Mouse (Mus musculus): ENCODE measurements around the gene Ccdc167.
"Not testable (repeated sequence)": the region's sequence is repeated elsewhere in the genome, so short reads cannot be mapped to it uniquely, and the experiment has no call there.

The Ccdc167 gene

DNA sequence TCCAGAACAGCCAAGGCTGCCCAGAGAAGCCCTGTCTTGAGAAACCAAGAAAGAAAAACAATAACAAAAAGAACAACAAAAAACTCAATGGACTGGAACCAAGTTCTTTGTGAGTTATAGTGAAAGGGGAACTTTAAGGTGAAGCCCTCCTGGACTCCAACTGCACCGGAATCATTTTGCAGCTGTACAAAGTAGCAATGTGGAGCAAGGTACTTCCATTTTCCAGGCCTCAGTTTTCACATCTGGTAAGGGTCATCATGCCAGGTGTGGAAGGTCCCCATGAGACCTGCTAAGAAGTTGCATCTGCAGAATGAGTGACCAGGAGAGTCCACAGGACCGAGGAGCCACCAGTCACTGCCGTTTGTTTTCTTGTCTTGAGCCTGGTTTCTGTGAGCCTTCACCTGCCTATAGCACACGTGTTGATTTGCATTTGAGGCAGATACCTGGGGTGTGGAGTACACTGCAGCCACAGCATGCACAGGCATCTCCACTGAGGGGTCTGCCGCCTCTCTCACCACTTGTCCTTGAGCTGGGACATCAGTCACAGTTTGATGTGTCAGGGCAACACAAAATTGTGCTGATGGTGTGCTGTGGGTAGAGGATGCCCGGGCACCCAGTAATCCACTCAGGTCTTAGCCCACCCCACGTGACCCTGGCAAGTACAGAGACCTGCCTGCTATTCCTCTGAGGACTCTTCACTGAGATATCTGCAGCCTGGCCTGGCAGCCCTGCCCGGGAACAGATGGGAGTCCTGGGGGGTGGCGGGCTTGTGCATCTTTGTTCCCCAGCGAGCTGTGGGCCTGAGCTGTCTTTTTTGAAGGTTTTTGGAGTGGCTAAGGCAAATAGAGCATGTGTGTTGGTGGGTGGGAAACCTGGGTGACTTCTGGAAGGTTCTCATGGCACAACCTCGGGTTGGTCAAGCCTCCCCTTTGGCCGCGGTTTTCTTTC, 3.1 kb upstream of the Ccdc167 start:
- DNase-seq (ENCODE audit: low spot score in 2 of 2), result no peak

DNA sequence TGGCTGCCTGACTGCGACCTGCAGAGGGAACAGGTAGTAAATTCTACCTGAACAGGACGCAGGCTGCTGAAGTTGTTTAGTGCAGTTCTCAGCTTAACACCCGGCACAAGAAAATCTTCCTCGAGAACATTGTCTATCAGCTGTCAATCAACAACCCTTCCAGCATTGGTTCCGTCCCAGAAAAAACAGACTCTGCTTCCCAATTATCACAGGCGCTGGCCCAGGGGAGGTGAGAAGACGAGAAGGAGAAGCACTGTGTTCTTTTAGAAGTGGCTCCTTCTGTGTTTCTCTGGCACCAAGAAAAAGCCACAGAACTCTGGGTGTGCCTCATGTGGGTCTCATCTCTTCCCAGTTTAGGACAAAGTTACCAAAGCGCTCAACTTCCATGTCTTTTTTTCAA, 1.8 kb upstream of the Ccdc167 start:
- no peak for DNase-seq (ENCODE audit: low spot score in 2 of 2)

DNA sequence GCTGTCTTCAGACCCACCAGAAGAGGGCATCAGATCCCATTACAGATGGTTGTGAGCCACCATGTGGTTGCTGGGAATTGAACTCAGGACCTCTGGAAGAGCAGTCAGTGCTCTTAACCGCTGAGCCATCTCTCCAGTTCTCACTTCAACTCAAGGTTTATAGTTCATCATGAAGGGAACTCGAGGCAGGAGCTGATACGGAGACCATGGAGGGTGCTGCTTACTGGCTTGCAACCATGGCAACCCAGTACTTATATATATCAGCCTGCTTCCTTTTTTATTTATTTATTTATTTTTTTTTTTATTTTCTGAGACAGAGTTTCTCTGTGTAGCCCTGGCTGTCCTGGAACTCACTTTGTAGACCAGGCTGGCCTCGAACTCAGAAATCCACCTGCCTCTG, 3.1 kb downstream of the Ccdc167 start:
- not testable (repeated sequence) for DNase-seq (ENCODE audit: low spot score in 2 of 2)

DNA sequence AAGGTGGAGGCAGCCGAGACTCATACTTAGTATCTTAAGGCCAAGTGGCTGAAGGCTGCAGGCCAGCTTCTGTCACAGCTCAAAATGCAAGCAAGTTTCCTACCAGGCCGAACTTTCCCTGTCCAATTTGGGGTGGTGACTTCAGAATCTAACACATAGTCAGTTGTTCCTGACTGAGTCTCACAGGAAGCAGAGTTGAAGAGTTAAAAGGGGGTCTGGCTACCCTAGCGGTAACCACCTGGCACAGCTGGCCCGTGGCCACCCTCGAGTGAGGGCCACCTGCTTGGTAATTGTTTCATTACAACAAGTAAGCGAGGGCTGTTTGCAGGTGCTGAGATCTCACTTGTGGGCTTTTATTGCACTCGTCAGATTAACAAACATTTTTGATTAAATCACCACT, 4.3 kb downstream of the Ccdc167 start:
- no peak for DNase-seq (ENCODE audit: low spot score in 2 of 2)

DNA sequence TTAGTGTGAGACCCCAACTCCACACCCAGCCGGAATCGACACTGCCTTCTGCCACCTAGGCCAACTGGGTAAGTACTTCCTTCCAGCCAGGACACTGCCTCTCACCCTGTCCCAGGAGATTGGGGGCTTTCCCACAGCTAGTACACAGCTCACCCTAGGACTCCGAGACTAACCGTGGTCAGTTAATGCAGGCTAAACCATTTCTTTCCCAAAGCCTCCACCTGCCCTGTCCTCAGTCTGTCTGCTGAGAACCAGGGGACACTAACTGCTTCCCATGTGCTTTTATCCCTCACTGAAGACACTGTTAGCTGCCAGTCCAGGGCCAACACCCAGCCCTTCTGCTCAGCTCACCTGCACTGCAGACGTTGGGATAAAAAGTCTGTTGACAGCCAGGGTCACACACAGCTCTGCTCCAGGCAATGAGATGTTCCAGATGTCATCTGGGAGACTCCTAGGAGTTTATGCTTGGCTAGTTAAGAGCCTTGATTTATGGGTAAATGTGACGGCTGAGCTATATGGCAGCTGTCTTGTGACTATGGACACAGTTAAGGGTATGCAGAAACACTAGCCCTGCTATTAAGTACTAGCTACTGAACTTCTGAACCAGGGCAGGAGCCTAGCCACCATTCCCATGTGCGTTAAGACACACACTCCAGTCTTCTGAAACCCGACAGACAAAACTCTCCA, 5.0 kb downstream of the Ccdc167 start:
- DNase-seq (ENCODE audit: low spot score in 2 of 2), result no peak

DNA sequence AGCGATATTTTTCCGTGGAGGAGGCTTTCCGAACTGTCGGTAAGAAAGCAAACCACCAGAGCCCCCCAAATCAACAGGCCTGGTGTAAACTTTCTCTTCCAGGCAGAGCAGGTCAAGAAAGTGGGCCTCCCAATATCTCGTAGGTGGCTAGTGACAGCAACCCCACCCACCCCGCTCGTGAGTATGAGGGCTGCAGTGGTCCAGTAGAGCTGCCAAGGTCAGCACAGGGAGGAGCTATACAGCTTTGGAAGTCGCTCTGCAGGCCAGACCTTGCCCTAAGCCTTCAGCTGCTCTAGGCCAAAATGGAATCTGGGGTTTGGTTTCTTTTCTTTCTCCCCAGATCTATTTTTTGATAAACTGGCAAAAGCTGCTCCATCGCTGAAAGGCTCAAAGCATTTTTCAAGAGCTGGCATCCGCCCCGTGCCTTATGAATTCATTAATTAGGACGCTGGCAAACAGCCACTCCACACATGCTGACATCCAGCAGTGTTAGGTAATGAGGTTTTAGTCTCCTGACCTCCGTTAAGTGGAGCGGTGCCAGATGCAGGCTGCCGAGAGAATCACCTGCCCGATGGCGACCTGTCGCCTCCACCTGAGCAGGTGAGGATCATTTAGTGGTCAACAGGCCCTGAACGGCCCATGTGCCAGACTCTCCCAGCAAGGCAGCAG, 5.6 kb downstream of the Ccdc167 start:
- no peak for DNase-seq (ENCODE audit: low spot score in 2 of 2)

DNA sequence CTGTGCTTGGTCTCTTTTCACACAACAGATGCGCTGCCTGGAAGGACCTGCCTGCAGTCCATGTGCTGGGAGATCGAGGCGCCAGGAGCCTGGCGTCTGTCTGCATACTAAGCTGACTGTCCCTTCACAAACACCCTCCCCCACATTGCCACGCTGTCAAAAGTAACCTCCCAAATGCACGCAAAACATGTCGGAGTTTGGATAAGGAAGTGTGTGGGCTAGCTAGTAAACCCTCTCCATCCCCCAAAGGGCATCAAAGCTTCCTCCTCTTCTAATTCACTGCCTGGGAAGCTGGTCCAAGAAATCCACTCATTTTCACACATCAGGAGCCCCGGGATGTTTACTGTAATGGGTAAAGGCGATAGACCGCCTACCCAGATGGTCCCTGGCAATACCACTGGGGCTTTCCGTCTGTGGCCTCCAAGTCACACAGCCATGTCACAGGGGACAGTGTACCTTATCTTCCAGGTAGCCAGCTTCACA, 6.2 kb downstream of the Ccdc167 start:
- no peak for DNase-seq (ENCODE audit: low spot score in 2 of 2)

DNA sequence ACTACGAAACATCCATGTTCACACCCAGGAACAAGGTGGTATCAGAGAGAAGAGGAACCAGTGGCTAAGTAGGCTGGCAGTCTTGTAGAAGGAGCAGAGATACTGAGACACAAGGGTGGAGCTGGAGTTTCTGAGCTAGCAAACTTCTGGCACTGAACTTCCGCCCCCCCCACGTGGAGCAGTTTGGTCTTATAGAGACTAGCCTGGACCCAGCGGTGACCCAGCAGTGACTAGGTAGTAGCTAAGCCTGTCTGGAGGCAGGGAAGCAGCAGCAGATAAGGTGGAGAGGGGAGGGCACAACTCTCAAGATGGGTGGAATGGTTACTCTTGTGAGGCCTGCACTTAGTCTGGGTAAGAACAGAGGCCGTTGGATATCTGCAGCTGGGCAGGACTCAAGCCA, 8.1 kb downstream of the Ccdc167 start:
- DNase-seq (ENCODE audit: low spot score in 2 of 2), result no peak

DNA sequence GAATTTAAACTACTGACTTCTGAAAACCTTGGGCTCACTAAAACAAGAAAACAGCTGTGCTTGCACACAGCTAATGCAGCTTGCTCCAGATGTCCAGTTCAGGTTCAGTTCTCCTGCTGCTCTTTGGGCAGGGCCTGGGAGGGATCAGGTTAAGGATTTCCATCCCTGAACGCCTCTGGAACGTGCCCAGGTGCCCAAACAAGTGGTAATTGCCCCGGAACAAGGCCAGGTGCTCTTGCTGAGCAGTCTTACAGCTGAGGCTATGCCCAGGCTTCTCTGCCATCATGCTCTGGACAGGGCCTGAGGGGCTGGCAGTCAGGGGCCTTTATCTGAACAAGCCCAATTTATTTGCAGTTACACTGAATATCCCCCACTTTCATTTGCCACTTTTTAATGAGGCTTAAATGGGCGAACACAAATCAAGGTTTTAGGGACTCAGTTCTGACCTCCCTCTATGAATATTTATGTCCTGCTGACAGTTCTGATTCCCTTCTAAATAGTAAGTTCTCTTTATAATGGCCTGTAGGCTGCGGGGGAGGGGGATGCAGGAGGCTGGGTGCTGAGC, 9.8 kb downstream of the Ccdc167 start:
- no peak for DNase-seq (ENCODE audit: low spot score in 2 of 2)

DNA sequence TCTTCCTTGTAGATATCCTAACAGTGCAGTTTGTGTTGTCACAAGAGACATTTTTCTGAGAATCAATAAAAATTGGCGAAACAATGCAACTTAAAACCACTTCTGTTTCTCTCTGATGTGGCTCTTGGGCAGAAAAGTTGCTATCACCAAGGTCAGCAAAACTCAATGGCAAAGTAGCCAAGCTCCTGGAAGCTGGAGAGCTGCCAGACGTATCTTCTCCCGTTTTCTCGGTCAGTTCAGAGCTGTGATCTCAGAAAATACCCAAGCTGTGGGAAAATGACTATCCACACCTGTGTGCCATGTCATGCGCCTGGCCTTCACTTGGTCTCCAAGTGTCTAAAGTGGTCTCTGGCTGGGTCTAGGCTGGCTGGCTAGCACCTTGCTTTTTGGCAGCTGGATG, 11.0 kb downstream of the Ccdc167 start:
- no peak for DNase-seq (ENCODE audit: low spot score in 2 of 2)

DNA sequence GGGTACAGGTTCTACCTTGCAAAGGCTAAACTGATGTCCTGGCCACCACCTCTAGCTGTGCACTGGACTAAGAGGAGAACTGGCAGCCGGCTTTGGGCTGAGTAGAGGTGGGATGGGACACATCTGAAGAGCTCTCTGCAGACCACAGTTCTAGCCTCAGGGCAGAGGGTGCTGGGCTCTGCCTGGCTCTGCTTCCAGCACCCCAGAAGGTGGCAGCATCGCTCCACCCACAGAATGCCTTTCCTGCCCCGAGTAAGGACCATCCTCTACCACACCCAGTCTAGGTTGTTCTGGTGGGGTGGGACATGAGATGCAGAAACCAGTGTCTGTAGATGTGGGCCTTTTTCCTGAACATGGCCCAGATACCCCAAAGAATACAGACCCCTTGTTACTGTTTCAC, 12.1 kb downstream of the Ccdc167 start:
- DNase-seq (ENCODE audit: low spot score in 2 of 2), result peak in 1 of 2 experiments; percentile 22

DNA sequence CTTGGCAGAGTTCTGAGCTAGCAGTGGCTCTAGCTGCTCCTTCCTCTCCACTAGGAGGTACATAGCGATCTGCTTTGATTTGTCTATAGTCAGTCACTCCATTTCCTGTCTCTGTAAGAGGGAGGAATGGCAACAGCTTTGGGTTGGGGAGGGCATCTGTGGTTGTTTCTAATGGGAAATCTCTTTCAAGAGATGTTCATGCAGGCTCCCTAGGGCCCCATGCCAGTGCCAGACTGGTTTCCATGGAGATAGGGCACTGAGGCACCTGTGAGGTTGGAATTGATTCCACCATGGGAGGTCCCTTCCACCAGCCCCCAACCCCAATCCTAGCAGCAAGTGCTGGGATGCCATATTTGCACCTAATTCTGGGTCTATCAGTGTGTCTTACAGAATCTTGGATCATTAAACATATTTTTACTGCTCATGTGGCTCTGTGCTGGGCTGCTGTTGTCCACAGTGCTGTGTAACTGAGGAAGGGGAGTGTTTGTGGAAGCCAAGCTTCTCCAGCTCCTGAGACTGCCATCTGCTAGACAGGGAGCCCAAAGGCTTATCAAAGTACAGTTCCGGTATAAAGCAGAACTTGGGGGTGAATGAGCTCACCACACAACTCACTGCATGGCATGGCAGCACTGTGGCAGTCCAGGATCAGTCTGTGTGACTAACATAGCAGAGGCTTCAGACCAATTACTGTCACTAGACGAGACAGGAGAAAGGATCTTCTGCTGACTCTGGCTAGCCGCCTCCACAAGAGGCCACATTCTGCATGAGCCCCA, 13.7 kb downstream of the Ccdc167 start:
- DNase-seq (ENCODE audit: low spot score in 2 of 2), result no peak

DNA sequence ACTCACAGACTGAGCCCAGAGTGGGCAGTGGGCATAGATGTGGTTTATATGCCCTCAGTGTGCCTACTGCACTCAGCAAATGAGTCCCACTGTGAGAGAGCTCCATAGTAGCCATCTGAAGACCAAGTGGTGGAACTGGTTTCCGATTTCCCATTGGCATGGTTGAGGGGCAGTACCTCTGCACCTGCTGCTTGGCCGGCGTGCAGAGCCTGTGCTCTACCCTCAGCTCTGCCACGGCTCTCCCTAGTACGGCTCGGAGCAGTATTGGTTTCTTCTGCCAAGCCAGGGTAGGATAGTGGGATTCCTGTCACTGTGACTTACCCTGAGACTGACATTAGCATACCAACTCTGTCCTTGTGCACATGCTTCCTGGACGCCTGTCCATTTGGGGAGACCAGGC, 16.3 kb downstream of the Ccdc167 start:
- DNase-seq (ENCODE audit: low spot score in 2 of 2), result no peak

DNA sequence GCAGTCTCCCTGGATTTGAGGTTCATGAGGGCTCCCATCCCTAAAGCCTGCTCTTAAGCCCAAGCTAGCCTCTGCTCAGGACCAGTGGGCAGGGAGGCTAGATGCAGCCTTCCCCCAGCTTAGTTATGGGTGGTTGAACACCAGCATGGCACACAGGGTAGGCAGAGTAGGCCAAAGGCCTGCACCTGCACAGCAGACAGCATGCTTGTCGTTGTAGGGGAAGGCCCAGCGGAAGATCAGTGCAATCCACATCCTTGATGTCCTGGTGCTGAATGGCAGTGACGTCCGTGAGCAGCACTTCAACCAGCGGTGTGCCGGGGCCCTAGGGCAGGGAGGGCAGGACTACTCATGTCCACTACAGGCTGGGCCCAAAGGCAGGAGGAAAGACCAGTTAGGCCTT, 18.4 kb downstream of the Ccdc167 start:
- no peak for DNase-seq (ENCODE audit: low spot score in 2 of 2)

DNA sequence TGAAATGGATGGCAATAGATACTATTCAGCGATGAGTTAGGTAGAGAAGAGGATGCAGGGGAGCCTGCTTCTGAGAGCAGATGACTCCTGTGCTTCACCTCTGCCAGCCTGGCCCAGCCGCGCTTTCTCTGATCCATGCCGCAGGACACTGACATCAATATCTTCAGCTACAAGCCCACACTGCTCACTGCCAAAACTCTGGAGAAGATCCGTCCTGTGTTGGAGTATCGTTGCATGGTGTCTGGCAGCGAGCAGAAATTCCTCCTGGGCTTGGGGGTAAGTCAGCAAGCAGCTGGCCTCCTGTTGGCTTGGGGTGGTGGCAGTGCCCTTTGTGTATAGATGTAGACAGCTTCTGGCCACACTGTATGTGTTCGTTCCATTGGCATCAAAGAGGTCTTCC, 19.9 kb downstream of the Ccdc167 start:
- DNase-seq (ENCODE audit: low spot score in 2 of 2), result no peak

DNA sequence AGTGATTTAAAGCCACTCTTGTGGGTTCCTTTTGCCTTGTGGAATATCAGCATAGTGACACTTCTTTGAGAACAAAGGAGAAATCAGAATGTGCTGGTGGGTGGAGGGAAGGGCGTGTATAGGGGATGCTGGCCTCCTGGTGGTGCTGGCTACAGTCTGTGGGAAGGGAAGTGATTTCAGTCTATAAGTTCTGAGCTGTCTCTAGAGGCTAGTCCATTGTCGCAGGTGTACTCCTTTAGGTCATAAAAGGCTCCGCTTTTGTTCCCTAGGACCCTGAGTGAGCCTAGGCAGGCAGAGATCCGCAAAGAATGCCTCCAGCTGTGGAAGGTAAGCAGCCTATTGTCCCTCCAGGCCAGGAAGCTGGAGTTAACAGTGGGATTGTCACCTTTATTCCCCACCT, 22.3 kb downstream of the Ccdc167 start:
- no peak for DNase-seq (ENCODE audit: low spot score in 2 of 2)

DNA sequence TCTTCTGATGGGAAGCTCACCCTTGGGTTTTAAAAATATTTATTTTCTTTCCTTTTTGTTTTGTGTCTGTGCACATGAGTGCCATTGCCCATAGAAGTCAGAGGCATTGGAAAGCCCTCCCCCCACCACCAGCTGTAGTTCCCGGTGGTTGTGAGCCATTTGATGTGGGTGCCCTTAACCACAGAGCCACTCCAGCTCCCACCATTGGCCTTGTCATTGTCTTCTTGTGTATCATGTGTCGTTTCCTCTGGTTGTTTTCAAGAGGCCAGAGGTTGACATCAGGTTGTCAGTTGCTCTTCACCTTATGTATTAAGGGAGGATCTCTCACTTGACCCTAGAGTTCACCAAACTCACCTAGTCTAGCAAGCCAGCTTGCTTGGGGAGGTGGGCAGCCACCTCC, 23.3 kb downstream of the Ccdc167 start:
- no peak for DNase-seq (ENCODE audit: low spot score in 2 of 2)

DNA sequence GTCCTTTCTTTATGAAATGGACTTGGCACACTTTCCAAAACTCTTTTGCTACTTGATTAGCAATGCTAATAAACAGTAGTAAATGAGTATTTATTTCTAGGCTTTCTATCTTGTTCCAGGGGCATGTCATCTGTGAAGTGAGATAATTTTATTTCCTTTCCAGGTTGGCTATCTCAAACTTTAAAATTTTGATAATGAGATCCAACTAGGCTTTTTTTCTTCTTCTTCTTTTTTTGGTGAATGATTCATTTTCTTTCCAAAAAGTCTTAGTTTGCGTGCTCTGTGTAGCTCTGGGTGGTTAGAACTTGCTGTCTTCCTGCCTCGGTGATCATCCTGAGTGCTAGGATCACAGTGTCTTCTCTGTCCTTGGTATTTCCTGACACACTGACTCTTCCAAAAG, 24.0 kb downstream of the Ccdc167 start:
- no peak for DNase-seq (ENCODE audit: low spot score in 2 of 2)

DNA sequence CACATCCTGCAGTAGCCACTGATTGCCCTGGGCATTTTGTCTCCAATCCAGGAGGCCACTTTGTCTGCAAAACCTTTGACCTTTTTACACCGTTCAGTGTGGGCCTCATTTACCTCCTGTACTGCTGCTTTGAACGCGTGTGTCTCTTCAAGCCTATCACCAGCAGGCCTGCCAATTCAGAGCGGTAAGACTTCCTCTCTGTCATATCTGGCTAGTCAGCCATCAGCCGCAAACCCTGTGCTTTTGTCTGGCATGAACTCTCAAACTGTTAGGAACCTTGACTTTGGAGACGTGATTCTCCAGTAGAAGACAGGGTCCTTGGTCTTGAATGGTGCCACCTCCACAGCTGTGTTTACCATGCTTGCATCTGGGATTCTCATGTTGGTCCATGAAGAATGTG, 26.6 kb downstream of the Ccdc167 start:
- no peak for DNase-seq (ENCODE audit: low spot score in 2 of 2)

DNA sequence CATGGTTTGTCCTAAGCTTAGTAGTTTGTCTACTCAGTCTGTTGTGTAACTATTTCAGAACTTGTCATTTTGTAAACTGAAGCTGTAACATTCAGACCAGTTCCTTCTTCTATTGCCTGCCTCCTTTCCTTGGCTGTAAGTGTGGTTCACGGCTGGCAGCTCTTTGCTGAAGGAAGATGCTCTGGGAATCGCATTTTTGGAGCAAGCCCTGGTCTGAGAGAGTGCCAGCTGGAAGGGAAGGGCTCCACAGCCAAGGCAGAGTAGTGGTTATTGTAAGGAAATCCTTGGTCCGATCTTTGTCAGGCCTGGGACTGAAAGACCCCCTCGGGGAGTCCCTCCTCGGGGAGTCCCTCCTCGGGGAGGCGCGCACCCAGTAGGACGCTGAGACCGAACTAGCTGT, 28.2 kb downstream of the Ccdc167 start:
- DNase-seq (ENCODE audit: low spot score in 2 of 2), result no peak

DNA sequence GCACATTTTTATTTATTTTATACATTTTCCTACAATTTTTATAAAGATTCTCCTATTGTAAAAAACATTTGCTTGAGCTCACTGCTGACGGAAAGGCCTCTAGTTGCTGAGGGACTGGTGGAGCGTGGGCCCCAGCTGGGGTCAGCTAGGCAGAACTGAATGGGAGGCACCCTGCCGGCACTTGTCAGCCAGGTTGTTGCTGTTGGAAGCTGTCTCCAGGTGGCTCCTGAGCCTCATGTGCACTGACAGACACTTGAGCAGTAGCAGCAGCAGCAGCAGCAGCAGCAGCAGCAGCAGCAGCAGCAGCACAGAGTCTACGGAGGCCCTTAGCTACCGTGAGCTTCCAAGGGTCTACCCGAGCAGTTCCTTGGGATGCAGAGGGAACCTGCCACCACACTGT, 29.5 kb downstream of the Ccdc167 start:
- DNase-seq (ENCODE audit: low spot score in 2 of 2), result no peak
